Mouse (Mus musculus): ENCODE data around the gene Dagla. TPM values are rescaled to one million over a fixed set of nuclear protein-coding genes. Genes with fewer than 3 reads are reported as not detected.
A peak's percentile ranks its signal among the peaks of the same experiment; 100 is the strongest.

Gene Dagla
- polyA plus RNA-seq, 1 experiment from 2014 or later = 8.9 TPM

GRCm38 (mm10) chr19:10278669-10279324 lies 25.9 kb downstream of the Dagla start:
- no peak for ATAC-seq (ENCODE audit: low read depth)
- Histone ChIP-seq H3K9me3 (ENCODE audit: control insufficient read depth, low read length) (no peaks in the 10 kb centered on the region), H3K4me2 (ENCODE audit: low read depth, low read length) (no peak overlapping the region), H3K9ac (replicated peaks; ENCODE audit: low read depth, low read length) (no peak overlapping the region), H3K4me3 (ENCODE audit: low read depth, low read length) (no peak overlapping the region), H3K4me1 (ENCODE audit: control insufficient read depth, insufficient read depth, low read length) (peaks cover 18% of the 10 kb centered on the region), H3K27me3 (ENCODE audit: control insufficient read depth, insufficient read depth, low read length) (peaks cover 9% of the 10 kb centered on the region), H3K36me3 (ENCODE audit: control insufficient read depth, insufficient read depth, low read length) (no peaks in the 10 kb centered on the region), H3K27ac (ENCODE audit: low read depth, low read length) (no peak overlapping the region)
- WGBS = 22% methylated on average over 6 of the region's 6 CpGs

GRCm38 (mm10) chr19:10277759-10278158 lies 26.9 kb downstream of the Dagla start:
- H3K27ac ChIP-seq (ENCODE audit: low read depth, low read length) = no peak overlapping the region
- no peak overlapping the region for H3K4me3 ChIP-seq (ENCODE audit: low read depth, low read length)
- H3K4me1 ChIP-seq (ENCODE audit: control insufficient read depth, insufficient read depth, low read length) = peaks cover 23% of the 10 kb centered on the region
- H3K36me3 ChIP-seq (ENCODE audit: control insufficient read depth, insufficient read depth, low read length) = no peaks in the 10 kb centered on the region
- peaks cover 9% of the 10 kb centered on the region for H3K27me3 ChIP-seq (ENCODE audit: control insufficient read depth, insufficient read depth, low read length)
- no peaks in the 10 kb centered on the region for H3K9me3 ChIP-seq (ENCODE audit: control insufficient read depth, low read length)
- no peak overlapping the region for H3K4me2 ChIP-seq (ENCODE audit: low read depth, low read length)
- H3K9ac ChIP-seq (replicated peaks; ENCODE audit: low read depth, low read length) = no peak overlapping the region
- ATAC-seq (ENCODE audit: low read depth) = no peak
- WGBS = 15% methylated on average over 5 of the region's 5 CpGs

- 3% methylated on average over 17 of the region's 17 CpGs for WGBS
- H3K27me3 ChIP-seq (ENCODE audit: control insufficient read depth, insufficient read depth, low read length) = peaks cover 9% of the 10 kb centered on the region
Observed at GRCm38 (mm10) chr19:10277331-10277730, 27.3 kb downstream of the Dagla start.

GRCm38 (mm10) chr19:10276483-10277144 lies 28.1 kb downstream of the Dagla start:
- 61% methylated on average over 12 of the region's 12 CpGs for WGBS
- H3K36me3 ChIP-seq (ENCODE audit: control insufficient read depth, insufficient read depth, low read length) = no peaks in the 10 kb centered on the region
- H3K4me2 ChIP-seq (ENCODE audit: low read depth, low read length) = no peak overlapping the region
- no peak for ATAC-seq (ENCODE audit: low read depth)
- no peaks in the 10 kb centered on the region for H3K9me3 ChIP-seq (ENCODE audit: control insufficient read depth, low read length)
- H3K4me3 ChIP-seq (ENCODE audit: low read depth, low read length) = no peak overlapping the region
- H3K9ac ChIP-seq (replicated peaks; ENCODE audit: low read depth, low read length) = no peak overlapping the region
- H3K27ac ChIP-seq (ENCODE audit: low read depth, low read length) = no peak overlapping the region
- H3K27me3 ChIP-seq (ENCODE audit: control insufficient read depth, insufficient read depth, low read length) = peaks cover 9% of the 10 kb centered on the region
- peaks cover 25% of the 10 kb centered on the region for H3K4me1 ChIP-seq (ENCODE audit: control insufficient read depth, insufficient read depth, low read length)

More at GRCm38 (mm10) chr19:10277331-10277730, 27.3 kb downstream of the Dagla start:
- H3K27ac ChIP-seq (ENCODE audit: low read depth, low read length) = no peak overlapping the region
- peaks cover 25% of the 10 kb centered on the region for H3K4me1 ChIP-seq (ENCODE audit: control insufficient read depth, insufficient read depth, low read length)
- H3K4me2 ChIP-seq (ENCODE audit: low read depth, low read length) = no peak overlapping the region
- H3K4me3 ChIP-seq (ENCODE audit: low read depth, low read length) = no peak overlapping the region
- no peak for ATAC-seq (ENCODE audit: low read depth)
- H3K9me3 ChIP-seq (ENCODE audit: control insufficient read depth, low read length) = no peaks in the 10 kb centered on the region
- no peaks in the 10 kb centered on the region for H3K36me3 ChIP-seq (ENCODE audit: control insufficient read depth, insufficient read depth, low read length)
- H3K9ac ChIP-seq (replicated peaks; ENCODE audit: low read depth, low read length) = no peak overlapping the region

GRCm38 (mm10) chr19:10274056-10274455 lies 30.6 kb downstream of the Dagla start:
- no peaks in the 10 kb centered on the region for H3K9me3 ChIP-seq (ENCODE audit: control insufficient read depth, low read length)
- no peak overlapping the region for H3K4me3 ChIP-seq (ENCODE audit: low read depth, low read length)
- WGBS = 8% methylated on average over 5 of the region's 5 CpGs
- no peak for ATAC-seq (ENCODE audit: low read depth)
- H3K27me3 ChIP-seq (ENCODE audit: control insufficient read depth, insufficient read depth, low read length) = peaks cover 5% of the 10 kb centered on the region; the same call in 1 of the 2 replicates
- H3K9ac ChIP-seq (replicated peaks; ENCODE audit: low read depth, low read length) = no peak overlapping the region
- H3K27ac ChIP-seq (ENCODE audit: low read depth, low read length) = no peak overlapping the region
- no peak overlapping the region for H3K4me2 ChIP-seq (ENCODE audit: low read depth, low read length)
- H3K4me1 ChIP-seq (ENCODE audit: control insufficient read depth, insufficient read depth, low read length) = peaks cover 25% of the 10 kb centered on the region
- no peaks in the 10 kb centered on the region for H3K36me3 ChIP-seq (ENCODE audit: control insufficient read depth, insufficient read depth, low read length)

- 16% methylated on average over 11 of the region's 11 CpGs for WGBS
- H3K4me1 ChIP-seq (ENCODE audit: control insufficient read depth, insufficient read depth, low read length) = peaks cover 19% of the 10 kb centered on the region
- H3K4me2 ChIP-seq (ENCODE audit: low read depth, low read length) = peak overlapping the region; percentile 35
- no peaks in the 10 kb centered on the region for H3K9me3 ChIP-seq (ENCODE audit: control insufficient read depth, low read length)
- no peak overlapping the region for H3K4me3 ChIP-seq (ENCODE audit: low read depth, low read length)
- H3K27ac ChIP-seq (ENCODE audit: low read depth, low read length) = no peak overlapping the region
- no peaks in the 10 kb centered on the region for H3K36me3 ChIP-seq (ENCODE audit: control insufficient read depth, insufficient read depth, low read length)
- H3K27me3 ChIP-seq (ENCODE audit: control insufficient read depth, insufficient read depth, low read length) = peaks cover 5% of the 10 kb centered on the region; the same call in 1 of the 2 replicates
- ATAC-seq (ENCODE audit: low read depth) = peak; percentile 57; the same call in 1 of the 2 replicates
- H3K9ac ChIP-seq (replicated peaks; ENCODE audit: low read depth, low read length) = peak overlapping the region; percentile 37; the same call in 1 of the 2 replicates
Observed at GRCm38 (mm10) chr19:10272746-10273145, 31.9 kb downstream of the Dagla start.

GRCm38 (mm10) chr19:10271592-10271991 lies 33.1 kb downstream of the Dagla start:
- H3K4me2 ChIP-seq (ENCODE audit: low read depth, low read length) = no peak overlapping the region
- H3K4me1 ChIP-seq (ENCODE audit: control insufficient read depth, insufficient read depth, low read length) = peaks cover 12% of the 10 kb centered on the region; the same call in 1 of the 2 replicates
- no peaks in the 10 kb centered on the region for H3K36me3 ChIP-seq (ENCODE audit: control insufficient read depth, insufficient read depth, low read length)
- no peak overlapping the region for H3K4me3 ChIP-seq (ENCODE audit: low read depth, low read length)
- no peak overlapping the region for H3K27ac ChIP-seq (ENCODE audit: low read depth, low read length)
- ATAC-seq (ENCODE audit: low read depth) = no peak
- 93% methylated on average over 7 of the region's 7 CpGs for WGBS
- no peaks in the 10 kb centered on the region for H3K9me3 ChIP-seq (ENCODE audit: control insufficient read depth, low read length)
- H3K9ac ChIP-seq (replicated peaks; ENCODE audit: low read depth, low read length) = no peak overlapping the region
- peaks cover 5% of the 10 kb centered on the region; the same call in 1 of the 2 replicates for H3K27me3 ChIP-seq (ENCODE audit: control insufficient read depth, insufficient read depth, low read length)

- H3K27me3 ChIP-seq (ENCODE audit: control insufficient read depth, insufficient read depth, low read length) = peaks cover 2% of the 10 kb centered on the region; the same call in 1 of the 2 replicates
- no peak for ATAC-seq (ENCODE audit: low read depth)
Observed at GRCm38 (mm10) chr19:10270356-10270755, 34.3 kb downstream of the Dagla start.

GRCm38 (mm10) chr19:10268851-10269250 lies 35.8 kb downstream of the Dagla start:
- no peaks in the 10 kb centered on the region for H3K36me3 ChIP-seq (ENCODE audit: control insufficient read depth, insufficient read depth, low read length)
- no peaks in the 10 kb centered on the region for H3K9me3 ChIP-seq (ENCODE audit: control insufficient read depth, low read length)
- 0 out of 2 replicates have a peak, but pooled peaks cover 2% of the 10 kb centered on the region for H3K27me3 ChIP-seq (ENCODE audit: control insufficient read depth, insufficient read depth, low read length)
- ATAC-seq (ENCODE audit: low read depth) = no peak
- H3K4me1 ChIP-seq (ENCODE audit: control insufficient read depth, insufficient read depth, low read length) = peaks cover 11% of the 10 kb centered on the region; the same call in 1 of the 2 replicates
- H3K9ac ChIP-seq (replicated peaks; ENCODE audit: low read depth, low read length) = no peak overlapping the region
- H3K4me3 ChIP-seq (ENCODE audit: low read depth, low read length) = no peak overlapping the region
- no peak overlapping the region for H3K27ac ChIP-seq (ENCODE audit: low read depth, low read length)
- H3K4me2 ChIP-seq (ENCODE audit: low read depth, low read length) = no peak overlapping the region
- WGBS = 77% methylated on average over 15 of the region's 15 CpGs

More at GRCm38 (mm10) chr19:10270356-10270755, 34.3 kb downstream of the Dagla start:
- H3K36me3 ChIP-seq (ENCODE audit: control insufficient read depth, insufficient read depth, low read length) = no peaks in the 10 kb centered on the region
- no peaks in the 10 kb centered on the region for H3K9me3 ChIP-seq (ENCODE audit: control insufficient read depth, low read length)
- 83% methylated on average over 5 of the region's 5 CpGs for WGBS
- H3K4me1 ChIP-seq (ENCODE audit: control insufficient read depth, insufficient read depth, low read length) = peaks cover 12% of the 10 kb centered on the region; the same call in 1 of the 2 replicates
- no peak overlapping the region for H3K27ac ChIP-seq (ENCODE audit: low read depth, low read length)
- H3K4me3 ChIP-seq (ENCODE audit: low read depth, low read length) = no peak overlapping the region
- no peak overlapping the region for H3K4me2 ChIP-seq (ENCODE audit: low read depth, low read length)
- no peak overlapping the region for H3K9ac ChIP-seq (replicated peaks; ENCODE audit: low read depth, low read length)
